Mouse (Mus musculus) testis, adult 2 months (tissue): Measurements from ENCODE around the gene Zfp941.

ENCODE experiments used
- CTCF ChIP-seq: fragments of 200-500 bp; IDR thresholded peaks from 2 replicates; pipeline ENCODE4 v1.5.1; 2012; ENCODE audit warnings: low read depth, mild to moderate bottlenecking, inconsistent platforms, low read length, moderate library complexity; ENCODE audit not compliant: control insufficient read depth, insufficient read depth, insufficient replicate concordance
- POLR2A ChIP-seq: fragments of 200-500 bp; IDR thresholded peaks from 2 replicates; pipeline ENCODE4 v1.6.1; 2012; ENCODE audit warnings: low read depth, mild to moderate bottlenecking, inconsistent platforms, low read length, moderate library complexity; ENCODE audit not compliant: control insufficient read depth

- no peak for TF ChIP-seq CTCF
- TF ChIP-seq POLR2A: peak; percentile 54
These were observed 34.1 kb upstream of the Zfp941 start, which contains the start of gene Gm45785 for GRCm38 (mm10) chr7:140855860-140856784.
